Mouse (Mus musculus) frontal cortex, adult (tissue): ENCODE measurements at regions not wholly inside any gene's neighbourhood (a gene's known extent, or its start where the extent isn't known, plus 50 kb on each side); places are given as distances from the start of the nearest gene placed in this dataset.
A peak's percentile ranks its signal among the peaks of the same experiment; 100 is the strongest.

Experiments
- ATAC-seq: cut with Nextera tagmentation; 2 replicates; pipeline ENCODE4 v1.9.2; 2017; ENCODE audit warnings: mild to moderate bottlenecking, moderate library complexity, mixed read lengths; ENCODE audit not compliant: low TSS enrichment

DNA sequence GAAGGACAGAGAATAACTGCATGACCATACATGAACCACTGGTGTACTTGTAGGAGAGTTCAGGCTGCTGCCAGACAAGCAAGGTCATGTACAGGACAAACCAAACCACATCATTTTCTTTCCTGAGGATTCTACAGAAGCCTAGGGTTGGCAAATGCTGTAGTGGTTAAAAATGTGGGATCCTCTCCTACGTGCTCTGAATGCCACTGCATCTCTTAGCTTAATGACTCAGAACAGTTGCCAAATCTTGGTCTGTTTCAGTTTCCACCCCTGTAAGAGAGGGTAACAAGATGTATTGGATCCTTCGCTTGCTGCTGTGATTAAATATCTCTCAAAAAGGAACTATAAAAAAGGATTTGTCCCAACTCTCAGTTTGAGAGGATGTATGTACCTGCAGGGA lies 938.1 kb downstream of the 4930444P10Rik start:
- ATAC-seq: peak; percentile 87

- ATAC-seq: no peak
These were observed 939.2 kb downstream of the 4930444P10Rik start for GRCm38 (mm10) chr1:15153952-15154351.

DNA sequence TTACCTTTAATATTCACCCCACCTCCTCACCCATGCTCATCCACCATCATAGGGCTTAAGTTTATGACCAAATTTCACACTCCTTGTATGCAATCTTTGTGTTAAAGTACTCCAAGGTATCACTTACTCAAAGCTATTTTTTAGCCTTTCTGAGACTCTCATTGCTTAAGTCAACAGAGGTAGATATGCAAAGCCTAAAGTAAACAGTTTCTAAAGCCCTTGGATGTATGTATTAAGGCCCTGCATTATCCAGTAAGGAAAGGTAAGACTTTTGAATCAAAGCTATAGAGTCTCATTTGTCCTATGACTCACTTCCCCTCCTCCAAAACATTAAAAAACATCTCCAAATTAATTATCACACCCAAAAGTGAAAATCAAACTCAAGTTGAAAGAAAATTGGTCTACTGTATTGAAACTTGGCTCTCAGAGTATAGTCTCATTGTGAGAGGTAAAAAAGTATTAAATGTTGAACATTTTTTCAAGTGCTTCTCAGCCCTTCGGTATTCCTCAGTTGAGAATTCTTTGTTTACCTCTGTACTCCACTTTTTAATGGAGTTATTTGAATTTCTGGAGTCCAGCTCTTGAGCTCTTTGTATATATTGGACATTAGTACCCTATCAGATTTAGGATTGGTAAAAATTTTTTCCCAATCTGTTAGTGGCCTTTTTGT lies 949.1 kb downstream of the 4930444P10Rik start:
- no peak for ATAC-seq

GRCm38 (mm10) chr1:15118462-15118861 lies 974.7 kb downstream of the 4930444P10Rik start:
- ATAC-seq: no peak

GRCm38 (mm10) chr1:15111420-15111819 lies 981.7 kb downstream of the 4930444P10Rik start:
- no peak for ATAC-seq

DNA sequence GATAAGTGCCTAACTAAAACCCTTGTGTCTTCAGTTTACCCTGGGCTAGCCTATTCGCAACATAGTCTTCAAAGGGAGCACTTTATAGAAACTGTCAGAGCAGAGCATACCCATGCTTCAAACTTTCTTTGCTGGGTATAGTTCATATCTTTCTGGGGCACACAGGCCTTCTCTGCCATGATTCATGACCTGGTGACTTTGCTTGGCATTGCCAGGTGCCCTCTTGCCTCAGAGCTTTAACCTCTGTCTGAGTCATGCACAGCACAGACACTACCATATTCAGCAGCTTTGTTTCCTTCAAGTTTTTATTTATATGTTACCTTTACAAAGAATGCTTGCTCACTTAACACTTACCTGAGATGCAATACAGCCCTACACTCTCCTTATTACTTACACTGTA lies 1022.8 kb downstream of the 4930444P10Rik start:
- ATAC-seq: no peak

DNA sequence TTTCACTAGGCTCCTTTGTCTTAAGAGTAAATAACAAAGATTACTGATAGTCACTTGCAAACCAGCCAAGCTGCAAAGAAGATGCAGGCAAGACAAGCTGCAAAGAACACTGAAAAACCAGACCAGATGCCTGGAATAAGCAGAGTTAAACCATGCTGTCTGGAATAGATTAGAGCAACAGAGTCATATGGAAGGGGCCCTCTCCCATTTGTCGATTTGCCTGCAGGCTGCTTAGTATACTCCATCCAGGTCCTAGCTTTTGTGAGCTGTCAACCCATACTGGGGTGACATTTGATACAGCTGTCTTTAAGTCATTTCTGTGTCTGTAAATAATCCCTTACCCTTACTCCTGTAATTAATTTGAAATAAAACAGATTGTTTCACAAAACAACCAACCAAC lies 1059.1 kb downstream of the 4930444P10Rik start:
- no peak for ATAC-seq

GRCm38 (mm10) chr1:15018460-15018779 lies 1074.7 kb downstream of the 4930444P10Rik start:
- ATAC-seq: no peak

GRCm38 (mm10) chr1:15017689-15018459 lies 1075.3 kb downstream of the 4930444P10Rik start:
- ATAC-seq: no peak

DNA sequence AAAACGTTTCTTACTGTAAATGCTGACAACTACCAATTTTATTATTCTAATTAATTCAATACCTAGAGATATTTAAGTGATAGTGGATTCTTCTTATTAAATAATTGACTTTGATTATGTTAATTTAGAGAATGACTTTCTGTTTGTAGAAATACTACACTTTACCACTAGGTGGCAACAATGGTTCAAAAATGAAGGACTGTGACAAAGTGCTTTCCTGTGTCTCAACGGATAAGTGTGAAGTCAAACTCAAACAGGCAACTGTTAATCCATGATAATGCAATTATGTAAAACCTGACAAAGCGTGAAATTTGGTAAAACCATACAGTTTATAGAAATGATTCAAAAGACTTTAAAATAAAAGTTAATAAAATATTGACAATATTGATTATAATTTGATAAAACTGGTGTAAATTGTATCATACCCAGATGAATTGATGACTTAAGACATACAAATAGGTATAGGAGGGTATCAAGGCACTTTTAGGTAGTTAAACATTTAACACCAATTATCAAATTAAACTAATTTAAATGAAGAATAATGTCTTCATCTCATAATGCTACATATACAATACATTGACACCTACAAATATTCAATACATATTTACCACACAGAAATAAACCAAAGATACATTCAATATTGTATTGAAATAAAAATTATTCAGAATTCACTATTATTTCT lies 1085.3 kb downstream of the 4930444P10Rik start:
- ATAC-seq: peak; percentile 67; the same call in 1 of the 2 replicates

DNA sequence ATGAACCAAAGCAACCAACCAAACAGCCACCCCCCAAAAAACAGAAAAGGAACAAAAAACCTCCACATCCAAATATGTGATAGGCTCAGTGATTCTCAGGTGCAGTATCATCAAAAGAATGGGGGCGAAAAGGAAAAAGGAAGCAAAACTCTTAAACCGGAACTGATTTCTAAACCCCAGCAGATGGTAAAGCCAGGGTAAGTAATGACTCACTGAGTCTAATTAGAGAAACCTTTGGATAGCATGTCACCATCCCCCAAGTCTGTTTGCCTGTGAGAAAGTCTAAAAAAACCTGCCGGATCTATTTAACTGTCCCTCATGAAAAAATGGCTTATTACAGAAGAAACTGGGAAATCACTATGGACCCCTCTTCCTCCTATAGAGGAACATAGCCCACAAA lies 1097.8 kb downstream of the 4930444P10Rik start:
- peak; percentile 50 for ATAC-seq

DNA sequence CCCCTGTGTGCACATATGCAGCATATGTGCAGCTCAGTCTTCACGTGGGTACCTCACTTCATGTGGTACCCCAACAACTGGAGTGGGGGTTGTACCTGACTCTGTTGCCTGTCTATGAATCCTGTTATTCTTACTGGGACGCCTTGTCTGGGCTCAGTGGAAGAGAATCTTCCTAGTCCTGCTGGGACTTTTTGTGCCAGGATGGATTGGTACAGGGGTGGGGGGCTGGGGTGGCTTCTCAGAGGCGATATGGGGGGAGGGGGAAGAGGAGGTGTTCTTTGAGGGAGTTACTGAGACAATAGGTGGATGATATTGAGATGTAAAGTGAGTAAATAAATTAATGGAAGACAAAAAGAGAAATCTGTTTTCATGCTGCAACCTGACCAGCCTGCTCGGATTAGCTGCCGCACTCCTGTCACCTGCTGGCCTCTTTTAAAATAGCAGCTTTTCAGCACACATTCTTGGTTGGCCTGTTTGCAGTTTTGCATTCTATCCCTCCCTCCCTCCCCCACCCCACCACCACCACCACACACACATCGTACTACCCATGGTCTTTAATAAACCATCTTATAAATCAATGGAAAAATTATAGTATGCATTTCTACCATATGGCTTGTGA lies 1112.9 kb downstream of the 4930444P10Rik start:
- ATAC-seq: no peak
